Mouse (Mus musculus) left cerebral cortex, postnatal 4 days (tissue): ENCODE data around the gene Cfap99. TPM values are rescaled to one million over a fixed set of nuclear protein-coding genes. Genes with fewer than 3 reads are reported as not detected.

Source experiments
- total RNA-seq, 2 experiments: library from RNA; stranded (reverse); gene quantifications; 2 replicates each; pipeline ENCODE4 v1.2.3; 2021

Cfap99 gene
- total RNA-seq, 2 experiments from 2014 or later, result 0.30 to 0.38 TPM

Other genes starting within 250 kb of the Cfap99 start
- gene Poln, start 119.2 kb upstream of the Cfap99 start, total RNA-seq, result 1 to 10 TPM in 1 of 2 experiments, under 1 TPM in 1; 0.68 to 1.7 TPM
- 1 to 10 TPM; 5.8 to 7.4 TPM for gene Haus3, start 119.1 kb upstream of the Cfap99 start, total RNA-seq
- 10 to 100 TPM; 60.6 to 65.7 TPM for gene Mxd4, start 100.9 kb upstream of the Cfap99 start, total RNA-seq
- 10 to 100 TPM; 18.7 to 19.9 TPM for gene Zfyve28, start 151 bp upstream of the Cfap99 start, total RNA-seq
- 100 to 1,000 TPM; 102 to 103 TPM for gene Rnf4, start 47.7 kb downstream of the Cfap99 start, total RNA-seq
- 10 to 100 TPM; 62.9 to 63.4 TPM for gene Fam193a, start 81.3 kb downstream of the Cfap99 start, total RNA-seq
- 10 to 100 TPM; 11.4 to 12.5 TPM for gene Tnip2, start 225.4 kb downstream of the Cfap99 start, total RNA-seq
- 10 to 100 TPM; 28.9 to 29.7 TPM for gene Sh3bp2, start 237.2 kb downstream of the Cfap99 start, total RNA-seq